Mouse (Mus musculus) CH12.LX (cell line): ENCODE measurements at regions not wholly inside any gene's neighbourhood (a gene's known extent, or its start where the extent isn't known, plus 50 kb on each side); places are given as distances from the start of the nearest gene placed in this dataset.

ENCODE experiments used
- DNase-seq: peaks from one replicate; pipeline ENCODE4 v3.0.0-alpha.2; 2013; ENCODE audit errors: extremely low read depth
- H3K27ac ChIP-seq: 2 replicates; pipeline ENCODE4 v1.5.1; 2012; ENCODE audit warnings: low read depth, mild to moderate bottlenecking, control low read depth, moderate library complexity; ENCODE audit not compliant: insufficient read depth
- H3K27me3 ChIP-seq: replicated peaks from 2 replicates; pipeline ENCODE3; 2012; ENCODE audit warnings: inconsistent platforms
- H3K36me3 ChIP-seq, 2 experiments: replicated peaks in 1 of 2; 2 replicates each; pipeline versions ENCODE3 to v1.6.1; 2012; ENCODE audit warnings: inconsistent platforms in 1 of 2, low read length in 1 of 2, mild to moderate bottlenecking in 1 of 2, mixed read lengths in 1 of 2, moderate library complexity in 1 of 2; ENCODE audit not compliant: control insufficient read depth in 1 of 2, insufficient read depth in 1 of 2
- H3K4me1 ChIP-seq, 2 experiments: 2 replicates each; pipeline ENCODE4 v1.6.1; 2012; ENCODE audit warnings: inconsistent platforms in 1 of 2, moderate library complexity in 1 of 2; ENCODE audit not compliant: insufficient read depth in 2 of 2, control insufficient read depth in 1 of 2
- H3K4me2 ChIP-seq: 2 replicates; pipeline ENCODE4 v1.6.1; 2012; ENCODE audit warnings: low read depth, mild to moderate bottlenecking, control low read depth; ENCODE audit not compliant: poor library complexity, insufficient read depth, severe bottlenecking
- H3K4me3 ChIP-seq, 3 experiments: fragments of 150-350 bp in 1 of 3; sonication (generic) in 1 of 3; replicated peaks in 1 of 3; 2 replicates each; pipeline versions ENCODE3 to v1.5.1; 2011 to 2012; ENCODE audit warnings: low read depth in 2 of 3, low read length in 2 of 3, mild to moderate bottlenecking in 2 of 3, moderate library complexity in 2 of 3, control low read depth in 1 of 3, improper control_type of control experiment in 1 of 3, inconsistent platforms in 1 of 3, mixed read lengths in 1 of 3; ENCODE audit not compliant: poor library complexity in 1 of 3
- H3K79me2 ChIP-seq: replicated peaks from 2 replicates; pipeline ENCODE4 v1.6.1; 2012; ENCODE audit warnings: mild to moderate bottlenecking, moderate library complexity; ENCODE audit not compliant: control insufficient read depth, poor library complexity, insufficient read depth, severe bottlenecking; ENCODE audit errors: extremely low read depth
- H3K9ac ChIP-seq: 2 replicates; pipeline ENCODE4 v1.6.1; 2012; ENCODE audit warnings: low read depth, mild to moderate bottlenecking, control low read depth, moderate library complexity; ENCODE audit not compliant: insufficient read depth
- H3K9me3 ChIP-seq: replicated peaks from 2 replicates; pipeline ENCODE3; 2012; ENCODE audit warnings: low read length, inconsistent platforms, mixed read lengths
- CTCF ChIP-seq, 2 experiments: IDR thresholded peaks in 1 of 2; conservative IDR thresholded peaks in 1 of 2; 2 replicates each; pipeline ENCODE4 v1.5.1; 2011 to 2012; ENCODE audit warnings: low read depth in 2 of 2, low read length in 2 of 2, improper control_type of control experiment in 1 of 2, inconsistent platforms in 1 of 2, mild to moderate bottlenecking in 1 of 2, moderate library complexity in 1 of 2
- E2F4 ChIP-seq: IDR thresholded peaks from 2 replicates; pipeline ENCODE4 v1.6.1; 2011; ENCODE audit warnings: low read depth, low read length, improper control_type of control experiment; ENCODE audit not compliant: insufficient replicate concordance
- EP300 ChIP-seq: IDR thresholded peaks from 2 replicates; pipeline ENCODE4 v1.6.1; 2011; ENCODE audit warnings: low read length, improper control_type of control experiment
- JUND ChIP-seq: conservative IDR thresholded peaks from 2 replicates; pipeline ENCODE4 v1.6.1; 2011; ENCODE audit warnings: low read depth, low read length, improper control_type of control experiment
- MAZ ChIP-seq: IDR thresholded peaks from 2 replicates; pipeline ENCODE4 v1.6.1; 2012; ENCODE audit warnings: low read depth, mild to moderate bottlenecking, inconsistent platforms, low read length, improper control_type of control experiment, moderate library complexity
- MXI1 ChIP-seq: IDR thresholded peaks from 2 replicates; pipeline ENCODE4 v1.6.1; 2011; ENCODE audit warnings: mild to moderate bottlenecking, low read depth, low read length, improper control_type of control experiment
- POLR2AphosphoS2 ChIP-seq: IDR thresholded peaks from 2 replicates; pipeline ENCODE4 v1.6.1; 2011; ENCODE audit warnings: low read depth, low read length, improper control_type of control experiment
- RCOR1 ChIP-seq: conservative IDR thresholded peaks from 2 replicates; pipeline ENCODE4 v1.6.1; 2012; ENCODE audit warnings: low read depth, mild to moderate bottlenecking, inconsistent platforms, low read length, improper control_type of control experiment
- UBTF ChIP-seq: IDR thresholded peaks from 2 replicates; pipeline ENCODE4 v1.6.1; 2012; ENCODE audit warnings: low read depth, mild to moderate bottlenecking, inconsistent platforms, low read length, improper control_type of control experiment, moderate library complexity
- ZKSCAN1 ChIP-seq: IDR thresholded peaks from 2 replicates; pipeline ENCODE4 v1.6.1; 2012; ENCODE audit warnings: low read depth, inconsistent platforms, low read length, improper control_type of control experiment, borderline replicate concordance
- dilution Hi-C: fragments of 300-500 bp; cut with MboI; formaldehyde crosslinking; loops from 2 replicates; pipeline ENCODE4 v1.14.3; 2020; ENCODE audit warnings: low sequenced_read_pairs; ENCODE audit not compliant: extremely low pct_unique_long_range_greater_than_20kb, extremely low pct_ligation_motif_present
- in situ Hi-C: fragments of 300-500 bp; cut with MboI; formaldehyde crosslinking; loops from 3 replicates; pipeline ENCODE4 v1.14.3; 2019; ENCODE audit warnings: low sequenced_read_pairs, low pct_ligation_motif_present, low pct_unique_long_range_greater_than_20kb, mixed read lengths

- H3K27ac ChIP-seq, result no peak overlapping the region
- no peak for DNase-seq
- no peaks in the 10 kb centered on the region for H3K9me3 ChIP-seq
- H3K4me1 ChIP-seq, result no peaks in the 10 kb centered on the region
- H3K9ac ChIP-seq, result no peak overlapping the region
- in situ Hi-C loops, result no loop called here
- no peak for TF ChIP-seq EP300
- H3K79me2 ChIP-seq, result no peaks in the 10 kb centered on the region
- dilution Hi-C loops, result no loop called here
- H3K27me3 ChIP-seq, result peaks cover 83% of the 10 kb centered on the region
- no peaks in the 10 kb centered on the region for H3K36me3 ChIP-seq
- no peak overlapping the region for H3K4me3 ChIP-seq
- H3K4me2 ChIP-seq, result no peak overlapping the region
Observed at GRCm38 (mm10) chr1:190259576-190259975, 89.1 kb upstream of the Prox1 start.

DNA sequence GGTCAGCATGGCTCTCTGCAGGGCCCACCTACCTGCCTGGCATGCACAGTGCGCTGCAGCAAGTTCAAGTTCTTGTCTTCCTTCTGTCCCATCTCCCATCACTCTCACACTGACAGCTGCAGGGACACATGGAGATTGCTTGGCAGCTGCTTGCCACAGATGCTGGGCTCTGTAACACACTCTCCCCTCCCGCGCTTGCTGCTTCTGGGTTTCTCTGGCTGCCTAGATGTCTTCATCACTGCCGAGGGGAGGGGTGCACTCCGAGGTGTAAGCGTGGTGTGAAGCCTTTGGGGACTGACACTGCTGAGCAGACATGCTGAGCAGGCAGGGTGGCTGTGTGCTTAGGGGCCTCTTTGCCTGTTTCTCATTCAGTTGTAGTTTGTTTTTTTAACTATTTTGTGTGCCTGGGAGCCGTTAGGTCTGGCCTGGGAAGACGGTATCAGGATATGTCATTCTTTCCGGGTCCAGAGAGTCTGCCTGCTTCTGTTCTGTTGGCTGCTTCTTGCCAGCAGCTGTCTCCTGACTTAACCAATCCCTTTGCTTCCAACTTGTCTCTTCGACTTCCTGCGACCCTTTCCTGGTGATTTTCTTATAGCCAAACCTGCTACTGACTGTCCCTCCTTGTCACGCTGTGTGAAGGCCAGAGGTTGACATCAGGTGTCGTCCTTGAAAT, 80.2 kb upstream of the Prox1 start:
- no peak for TF ChIP-seq MAZ
- no peak for TF ChIP-seq CTCF (conservative IDR thresholded peaks at IDR 0.05 in 1 of 2, IDR thresholded peaks at IDR 0.05 in 1 of 2; ENCODE audit: low read depth in 2 of 2, low read length in 2 of 2)
- no peak for TF ChIP-seq ZKSCAN1
- TF ChIP-seq JUND, result no peak
- TF ChIP-seq, all 38 proteins: peak for 0
- Histone ChIP-seq H3K27me3 (peaks cover 60% of the 10 kb centered on the region), H3K4me2 (no peak overlapping the region), H3K79me2 (no peaks in the 10 kb centered on the region), H3K9ac (no peak overlapping the region), H3K4me3 (no peak overlapping the region), H3K4me1 (no peaks in the 10 kb centered on the region), H3K9me3 (peaks cover 22% of the 10 kb centered on the region), H3K36me3 (no peaks in the 10 kb centered on the region), H3K27ac (no peak overlapping the region)
- no peak for DNase-seq
- dilution Hi-C loops (no loop called here), in situ Hi-C loops (no loop called here)

GRCm38 (mm10) chr1:190242526-190242925, 72.0 kb upstream of the Prox1 start:
- TF ChIP-seq E2F4 (no peak), UBTF (no peak), MAZ (no peak), MXI1 (no peak), POLR2AphosphoS2 (no peak), RCOR1 (no peak)
- dilution Hi-C loops (no loop called here), in situ Hi-C loops (no loop called here)
- Histone ChIP-seq H3K79me2 (no peaks in the 10 kb centered on the region), H3K9me3 (peaks cover under 1% of the 10 kb centered on the region), H3K36me3 (no peaks in the 10 kb centered on the region), H3K27ac (no peak overlapping the region), H3K9ac (no peak overlapping the region), H3K27me3 (peaks cover 77% of the 10 kb centered on the region), H3K4me3 (no peak overlapping the region), H3K4me1 (no peaks in the 10 kb centered on the region), H3K4me2 (no peak overlapping the region)
- no peak for DNase-seq
